Mouse (Mus musculus) urinary bladder, postnatal 4 days (tissue): ENCODE data around the gene Sohlh2.
"Not testable (repeated sequence)": the region's sequence is repeated elsewhere in the genome, so short reads cannot be mapped to it uniquely, and the experiment has no call there.

ENCODE experiments used
- DNase-seq, 2 experiments: peaks; one replicate each; pipeline ENCODE4 v3.0.0; 2021 to 2022; ENCODE audit warnings: low spot score in 2 of 2

The Sohlh2 gene

DNA sequence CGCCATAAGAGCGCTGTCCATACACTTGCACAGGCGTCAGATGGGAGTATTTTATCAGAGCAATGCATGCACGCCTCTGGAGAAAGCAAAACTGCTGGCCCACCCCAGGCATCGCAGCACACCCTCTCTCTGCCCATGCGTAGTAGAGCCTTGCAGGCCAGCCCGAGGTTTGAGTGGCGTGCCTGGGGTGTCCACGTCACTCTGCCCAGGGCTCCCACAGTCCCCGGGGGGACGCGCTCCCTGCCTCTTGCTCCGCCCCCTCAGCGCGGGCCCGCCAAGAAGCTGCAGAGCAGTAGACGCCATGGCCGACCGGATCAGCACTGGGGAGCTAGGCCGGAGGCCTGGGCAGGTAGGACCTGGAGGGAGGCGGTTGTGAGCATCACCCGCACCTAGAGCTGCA lies at the start of gene Sohlh2:
Sohlh2 (plus strand) TSS at position 263 of the 400 bp plus-strand sequence.
- DNase-seq = no peak

DNA sequence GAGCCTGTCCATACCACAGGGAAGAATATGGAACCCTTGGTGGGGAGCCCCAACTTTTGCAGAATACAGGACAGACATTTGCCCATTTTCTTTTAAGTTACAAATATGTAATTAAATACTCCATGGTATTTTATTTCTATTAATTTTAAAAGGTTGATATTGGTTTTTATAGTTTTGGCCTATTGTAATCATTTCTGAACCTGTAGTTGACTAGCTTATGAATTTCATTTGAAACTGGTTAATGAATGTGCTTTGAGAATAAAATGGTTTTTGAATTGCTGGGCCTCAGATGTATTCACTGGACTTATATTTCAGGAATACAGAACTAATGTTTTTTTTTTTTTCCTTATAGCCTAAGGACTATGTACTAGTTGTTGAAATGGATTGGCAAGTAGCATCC lies 44.8 kb upstream of the Sohlh2 start, which contains the start of gene Ccdc169:
Ccdc169 (plus strand) TSS at position 301 of the 400 bp plus-strand sequence.
- no peak for DNase-seq

DNA sequence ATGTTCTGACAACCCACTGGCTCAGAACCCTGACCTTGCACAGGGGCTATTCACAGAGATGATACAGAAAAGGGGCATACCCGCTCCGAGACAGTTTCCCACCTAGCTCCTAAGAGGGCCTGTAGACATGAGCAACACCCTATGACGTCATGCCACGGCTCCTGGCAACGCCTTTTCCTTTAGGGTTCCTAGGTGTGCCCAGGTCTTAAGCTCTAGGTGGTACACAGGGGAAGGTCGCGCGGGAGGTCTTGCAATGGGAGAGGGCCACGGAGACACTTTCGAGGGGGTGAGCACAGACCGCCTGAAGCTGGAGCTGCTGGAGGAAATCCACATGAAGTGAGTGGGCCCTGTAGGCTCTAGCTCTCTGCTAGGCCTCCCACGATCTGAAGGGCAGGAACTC lies 42.0 kb upstream of the Sohlh2 start:
- DNase-seq = no peak

DNA sequence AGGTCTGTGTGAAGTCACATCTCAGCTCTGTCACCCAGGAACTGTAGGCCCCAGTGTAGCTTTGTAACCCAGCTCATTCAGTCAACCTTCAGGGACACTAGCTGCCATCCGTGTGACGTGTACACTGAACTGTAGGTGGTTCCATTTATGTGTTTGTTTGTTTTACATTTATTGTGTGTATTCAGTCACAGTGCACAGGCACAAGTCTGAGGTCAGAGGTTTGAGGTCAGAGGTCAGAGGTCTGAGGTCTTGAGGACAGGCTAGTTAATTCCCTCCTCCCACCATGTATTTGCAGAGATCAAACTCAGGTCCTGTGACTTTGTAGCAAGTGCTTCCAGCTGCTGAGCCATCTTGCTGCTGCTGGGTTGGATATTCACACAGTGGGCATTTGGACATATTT lies 40.4 kb upstream of the Sohlh2 start:
- DNase-seq = no peak

DNA sequence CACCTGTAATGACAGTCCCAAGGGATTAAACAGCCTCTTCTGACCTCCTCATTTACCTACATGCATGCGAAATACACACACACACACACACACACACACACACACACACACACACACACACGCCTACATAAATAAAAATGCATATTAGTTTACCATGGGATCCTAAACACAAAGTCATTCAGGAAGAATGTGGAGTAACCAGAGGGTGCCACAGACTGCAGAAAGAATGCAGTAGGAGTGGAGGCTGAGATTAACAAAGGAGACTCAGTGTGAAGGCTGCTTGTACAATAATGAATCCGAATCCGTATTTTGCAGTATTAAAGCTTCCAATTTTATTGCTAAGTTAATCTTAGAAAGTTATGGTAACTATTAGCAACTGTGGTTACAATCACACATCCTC lies 36.9 kb upstream of the Sohlh2 start:
- DNase-seq = no peak

DNA sequence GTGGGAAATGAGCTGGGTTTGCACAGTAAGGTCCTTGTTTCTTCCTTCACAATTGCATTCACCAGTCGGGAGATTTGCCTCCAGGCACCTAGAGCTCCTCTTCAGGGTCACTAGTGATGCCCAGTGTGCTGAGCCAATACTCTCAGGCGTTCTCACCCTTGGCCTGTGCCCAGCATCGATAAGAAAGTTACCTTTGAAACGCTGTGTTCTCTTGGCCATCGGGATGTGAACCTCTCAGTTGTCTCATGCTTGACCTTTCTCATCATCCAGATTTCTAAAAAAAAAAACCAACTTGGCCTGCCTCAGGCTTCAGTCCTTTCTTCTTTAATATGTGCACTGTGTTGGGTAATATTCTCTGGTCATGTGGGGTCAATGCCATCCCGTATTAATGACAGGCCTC lies 35.4 kb upstream of the Sohlh2 start:
- no peak for DNase-seq

DNA sequence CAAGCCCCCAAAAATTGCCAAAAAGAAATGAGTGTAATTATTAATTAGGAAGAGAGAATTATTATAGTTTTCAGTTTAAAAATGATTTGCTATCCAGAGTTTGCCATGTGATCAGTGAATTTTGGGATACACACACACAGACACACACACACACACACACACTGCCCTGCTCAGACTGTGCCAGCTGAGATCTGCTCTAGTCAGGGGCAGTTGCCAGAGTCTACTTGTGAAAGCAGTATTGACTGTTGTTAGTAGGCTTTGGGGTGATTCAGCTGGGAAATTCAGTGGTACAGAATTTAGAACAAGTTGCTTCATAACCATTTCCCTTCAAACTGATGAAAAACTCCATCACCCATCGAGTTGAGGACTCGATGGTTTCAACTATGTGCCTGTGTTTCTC lies 34.7 kb upstream of the Sohlh2 start:
- no peak for DNase-seq

DNA sequence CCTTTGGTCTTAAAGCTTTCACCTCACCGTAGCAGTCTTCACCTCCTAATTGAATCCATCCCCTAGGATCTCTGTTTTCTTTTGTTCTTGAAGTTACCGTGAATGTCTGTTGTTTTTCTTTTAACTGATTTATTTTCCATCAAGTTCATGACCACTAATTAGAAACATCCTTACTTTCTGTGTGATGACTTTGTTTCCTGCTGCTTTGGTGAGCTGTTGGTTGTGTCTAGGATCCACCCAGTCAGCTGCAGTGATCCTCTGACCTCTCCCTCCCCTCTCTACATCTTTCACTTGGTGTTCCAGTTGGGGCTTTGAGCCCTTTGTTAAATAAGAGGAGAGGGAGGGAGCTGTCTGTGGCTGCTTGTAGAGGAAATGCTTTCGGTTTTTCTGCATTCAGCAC lies 33.7 kb upstream of the Sohlh2 start:
- DNase-seq = no peak

DNA sequence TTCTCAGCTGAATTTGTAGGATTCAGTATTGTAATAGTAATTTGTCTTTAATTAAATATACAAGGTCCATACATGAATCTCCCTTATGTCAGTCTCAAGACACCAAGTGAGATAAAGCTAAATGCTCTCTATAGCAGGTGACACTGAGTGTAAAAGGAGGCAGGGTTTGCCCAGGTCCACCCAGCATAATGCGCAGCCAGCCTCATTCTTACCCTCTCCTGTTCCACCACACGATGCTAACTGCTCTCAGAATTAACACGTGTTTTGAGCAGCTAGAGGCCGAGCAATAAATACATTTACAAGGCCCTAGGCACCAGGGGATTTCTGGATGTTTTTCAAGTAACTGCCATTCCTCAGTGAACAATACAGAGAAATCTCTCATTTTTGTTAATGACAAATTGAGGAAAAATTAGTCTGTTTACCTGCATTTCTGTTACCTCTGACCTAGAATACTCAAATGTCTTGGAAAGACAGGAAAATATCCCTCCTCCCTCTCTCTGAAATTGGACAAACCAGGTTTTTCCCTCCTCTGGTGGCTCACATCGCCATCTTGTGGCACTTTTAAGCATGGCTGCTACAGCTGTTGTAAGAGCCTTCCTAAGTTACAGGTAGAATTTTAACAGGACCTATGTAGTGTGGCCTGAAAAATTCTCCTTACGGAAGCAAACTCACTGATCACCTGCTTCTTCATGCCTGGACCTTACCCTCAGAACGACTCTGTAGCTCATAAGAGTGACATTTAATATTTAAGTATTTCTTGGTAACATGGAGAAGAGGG lies 30.0 kb upstream of the Sohlh2 start:
- DNase-seq = peak in 1 of 2 experiments; percentile 24

DNA sequence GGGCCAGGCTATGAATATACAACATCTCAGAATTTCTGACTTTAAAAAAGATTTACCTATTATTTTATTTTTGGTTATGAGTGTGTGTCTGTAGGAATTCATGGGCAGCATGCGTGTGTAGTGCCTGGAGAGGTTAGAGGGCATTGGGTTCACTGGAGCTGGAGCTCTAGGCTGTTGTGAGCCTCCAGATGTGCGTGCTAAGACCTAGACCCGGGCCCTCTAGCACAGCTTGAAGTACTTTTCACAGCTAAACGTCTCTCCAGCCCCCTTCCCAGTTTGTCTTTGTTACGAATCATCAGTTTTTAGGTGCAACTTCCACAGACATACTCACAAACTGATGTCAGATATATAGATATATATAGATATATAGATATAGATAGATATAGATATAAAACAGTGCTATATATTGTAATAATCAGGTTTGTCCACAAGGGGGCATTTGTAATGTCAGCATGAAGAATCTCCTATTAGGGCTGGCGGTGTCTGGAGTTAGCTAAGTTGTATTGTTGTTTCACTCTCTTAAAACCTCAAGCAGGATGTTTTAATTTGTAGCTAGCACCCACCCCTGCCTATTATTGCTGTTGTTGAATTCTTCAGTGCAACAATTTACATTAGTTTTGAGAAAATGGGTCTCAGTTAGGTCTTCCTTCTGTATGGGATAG lies 29.0 kb upstream of the Sohlh2 start:
- no peak for DNase-seq

DNA sequence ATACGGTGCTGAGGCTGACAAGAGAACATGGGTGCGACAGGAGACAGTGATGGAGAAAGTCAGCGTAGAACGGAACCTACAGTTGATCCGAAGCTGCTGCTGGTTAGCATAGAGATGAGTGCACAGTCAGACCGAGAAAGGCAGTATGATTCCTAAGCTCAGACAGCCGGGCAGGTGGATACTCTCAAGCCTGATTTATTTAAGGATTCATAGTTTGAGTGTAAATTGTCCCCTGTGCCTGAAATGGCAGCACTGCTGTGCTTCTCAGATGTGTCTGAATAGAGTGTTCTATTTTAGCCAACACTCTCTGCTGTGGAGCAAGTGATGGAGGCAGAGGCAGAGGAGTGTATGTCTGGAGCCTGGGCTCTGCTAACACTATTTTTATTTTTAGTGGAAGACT lies 27.7 kb upstream of the Sohlh2 start:
- DNase-seq = no peak

DNA sequence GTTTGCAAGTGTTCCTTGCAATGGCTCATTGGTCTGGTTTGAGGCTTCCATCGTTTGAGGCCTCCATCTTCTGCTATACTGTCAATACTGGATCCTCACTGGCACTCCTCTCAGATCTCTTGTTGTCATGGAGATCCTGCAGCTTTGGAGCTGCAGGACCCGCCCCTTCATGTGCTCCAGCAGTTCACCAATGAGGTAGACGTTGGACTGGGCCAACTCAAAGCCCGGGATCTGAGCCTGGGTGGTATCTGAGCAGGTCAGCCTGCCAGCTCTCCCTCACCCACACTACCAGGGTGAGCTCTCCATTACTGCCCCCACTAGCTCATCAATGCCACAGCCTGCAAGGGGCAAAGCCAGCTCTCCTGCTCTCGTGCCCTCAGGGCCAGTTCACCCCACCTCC lies 24.4 kb upstream of the Sohlh2 start:
- no peak for DNase-seq

DNA sequence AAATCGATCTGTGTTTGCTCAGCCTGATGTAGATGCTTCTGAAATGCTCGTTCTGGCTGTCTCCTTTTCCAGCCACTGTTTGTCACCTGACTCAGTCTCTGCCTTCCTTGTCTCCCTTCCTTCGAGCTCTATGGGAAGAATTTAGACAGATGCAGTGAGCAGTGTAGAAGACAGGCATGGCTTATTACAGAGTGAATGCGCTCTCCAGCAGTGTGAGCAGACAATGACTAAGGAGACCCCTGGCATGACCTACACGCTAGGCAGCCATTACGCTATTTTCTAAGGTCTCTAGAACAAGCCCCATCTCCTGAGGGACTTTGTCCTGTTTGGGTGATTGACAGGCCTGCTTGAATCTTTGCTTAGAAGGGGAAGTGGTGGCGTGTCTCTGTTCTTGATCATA lies 20.7 kb upstream of the Sohlh2 start:
- no peak for DNase-seq

DNA sequence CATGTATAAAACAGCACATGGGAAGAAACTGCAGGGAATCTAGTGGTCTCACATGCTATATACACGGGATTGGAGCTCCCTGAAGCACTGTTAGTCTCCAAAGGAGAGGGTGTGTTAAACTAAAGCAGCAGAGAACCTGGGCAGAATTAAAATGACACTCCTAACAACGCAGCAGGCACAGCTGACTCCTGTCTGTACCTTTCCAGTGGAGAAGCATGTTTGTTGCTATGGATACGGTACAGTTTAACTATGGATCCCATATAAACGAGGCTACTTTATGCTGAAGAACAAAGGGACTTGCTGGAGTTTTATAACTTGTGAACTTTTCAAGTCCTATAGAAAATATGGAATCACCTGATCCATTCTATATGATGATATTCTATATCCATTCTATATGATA lies 18.3 kb upstream of the Sohlh2 start:
- no peak for DNase-seq

DNA sequence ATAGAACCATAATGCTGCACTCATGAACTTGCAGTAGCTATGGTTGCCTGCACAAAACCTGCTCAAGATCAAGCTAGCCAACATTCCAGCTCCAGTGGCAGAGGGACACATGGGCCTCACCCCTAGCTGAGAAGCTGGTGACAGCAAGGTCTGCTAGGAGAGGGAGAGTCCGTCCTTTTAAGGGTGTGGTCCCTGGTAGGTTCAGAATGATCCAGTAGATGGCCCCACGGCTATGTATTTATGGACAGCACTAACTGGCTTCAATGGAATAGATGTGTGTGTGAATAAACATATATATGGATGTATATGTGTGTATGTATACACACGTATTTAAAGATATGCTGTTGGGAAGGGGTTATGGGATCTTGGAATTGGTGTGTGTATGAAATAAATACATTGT lies 9.3 kb upstream of the Sohlh2 start:
- DNase-seq = no peak

DNA sequence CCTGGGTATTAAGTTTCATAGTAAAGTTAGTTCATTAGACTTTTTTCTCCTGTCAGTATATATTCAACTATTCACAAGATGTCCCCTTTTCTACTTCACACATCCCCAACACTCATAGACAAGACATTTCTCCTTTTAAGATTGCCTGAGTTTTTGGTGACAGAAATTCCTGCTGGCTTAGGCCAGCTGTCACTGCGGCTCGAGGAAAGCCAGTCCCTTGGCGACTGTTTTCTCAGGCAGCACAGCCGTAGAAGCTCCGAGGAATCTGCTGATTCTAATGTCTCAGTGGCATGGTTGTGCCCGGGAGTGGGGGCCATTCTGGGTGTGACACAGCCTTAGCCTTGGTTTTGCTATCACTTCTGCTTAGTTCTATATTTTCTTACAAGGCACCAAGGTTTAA lies 4.6 kb upstream of the Sohlh2 start:
- DNase-seq = no peak

DNA sequence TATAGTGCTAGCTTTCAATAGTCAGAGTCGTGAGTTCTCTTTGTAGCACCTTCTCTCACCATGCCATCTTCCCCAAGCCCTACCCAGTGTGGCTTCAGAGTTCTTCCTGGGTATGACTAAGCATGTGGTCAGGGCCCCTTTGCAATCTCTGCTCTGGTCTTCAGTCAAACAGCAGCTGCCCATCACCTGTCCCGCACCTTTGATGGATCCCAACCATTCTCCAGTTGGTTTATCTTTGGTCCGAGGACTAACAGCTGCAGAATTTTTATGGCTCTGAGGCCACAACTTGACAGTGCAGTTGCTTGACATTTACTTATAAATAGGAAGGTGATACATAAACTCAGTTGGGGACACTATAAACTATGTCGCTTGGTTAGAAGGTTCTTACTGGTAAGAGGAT lies 9.8 kb downstream of the Sohlh2 start:
- DNase-seq = no peak

DNA sequence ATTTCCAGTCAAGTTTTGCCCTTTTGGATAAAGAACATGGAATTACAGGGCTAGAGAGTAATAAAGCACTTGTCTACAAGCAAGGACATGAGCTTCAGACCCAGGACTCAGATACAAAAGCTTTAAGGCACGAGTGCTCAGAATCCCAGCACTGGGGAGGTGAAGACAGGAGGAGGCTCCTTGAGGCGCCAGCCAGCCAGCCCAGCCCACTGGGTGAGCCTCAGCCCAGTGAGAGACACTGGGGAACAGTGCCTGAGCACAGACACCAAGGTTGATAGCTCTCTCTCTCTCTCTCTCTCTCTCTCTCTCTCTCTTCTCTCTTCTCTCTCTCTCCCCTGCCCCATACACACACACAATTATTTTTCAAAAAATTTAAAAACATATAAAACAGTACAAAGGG lies 11.5 kb downstream of the Sohlh2 start:
- no peak for DNase-seq

DNA sequence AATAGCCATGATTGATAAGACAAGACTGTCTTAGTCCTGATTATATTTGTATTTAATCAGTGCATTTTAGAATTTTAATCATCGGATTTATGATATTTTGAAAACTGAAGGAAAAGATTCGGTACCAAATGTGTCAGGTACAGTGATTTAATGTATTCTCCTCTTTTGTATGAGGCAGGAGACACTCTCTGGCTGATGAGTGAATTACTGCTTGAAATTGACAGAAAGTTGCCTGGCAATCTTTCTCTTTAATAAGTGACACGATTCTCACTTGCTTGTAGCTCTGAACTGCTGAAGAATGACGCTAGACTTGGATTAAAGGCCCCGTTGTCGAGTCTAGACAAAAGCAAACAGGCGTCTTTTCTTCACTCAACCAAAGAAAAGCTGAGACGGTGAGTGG lies 13.0 kb downstream of the Sohlh2 start:
- DNase-seq = no peak

DNA sequence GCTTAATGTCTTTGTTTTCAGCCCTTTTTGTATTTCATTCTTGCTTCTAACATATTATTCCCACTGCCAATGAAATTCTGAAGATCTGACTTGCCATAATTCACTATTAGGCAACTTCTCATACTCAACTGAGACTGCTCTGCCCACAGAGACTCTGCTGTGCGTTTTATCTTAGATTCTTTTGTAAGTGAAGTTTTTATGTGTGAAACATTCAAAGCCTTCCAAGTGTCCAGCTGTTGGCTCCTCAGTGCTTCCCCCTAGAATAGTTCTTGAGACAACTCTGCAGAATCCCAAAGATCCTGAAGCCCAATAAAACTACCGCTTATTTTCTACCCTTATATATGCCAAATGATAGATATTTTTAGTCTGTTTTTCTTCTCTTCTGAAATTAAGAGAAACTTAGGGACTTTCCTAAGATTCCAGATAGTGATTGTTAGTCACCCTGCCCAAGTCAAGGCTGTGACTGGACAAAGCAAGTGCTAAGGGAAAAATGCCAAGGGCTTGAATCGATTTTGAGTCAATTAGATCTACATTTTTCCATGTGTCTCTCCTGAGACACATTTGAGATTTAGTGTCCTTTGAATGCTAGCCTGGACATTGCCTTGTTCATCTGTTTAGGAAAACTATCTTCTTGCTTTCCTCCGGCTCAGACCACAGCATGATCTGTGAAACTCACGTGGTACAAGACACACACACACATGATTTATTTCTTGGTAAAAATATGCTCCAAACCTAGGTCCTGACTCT lies 13.9 kb downstream of the Sohlh2 start:
- no peak for DNase-seq

DNA sequence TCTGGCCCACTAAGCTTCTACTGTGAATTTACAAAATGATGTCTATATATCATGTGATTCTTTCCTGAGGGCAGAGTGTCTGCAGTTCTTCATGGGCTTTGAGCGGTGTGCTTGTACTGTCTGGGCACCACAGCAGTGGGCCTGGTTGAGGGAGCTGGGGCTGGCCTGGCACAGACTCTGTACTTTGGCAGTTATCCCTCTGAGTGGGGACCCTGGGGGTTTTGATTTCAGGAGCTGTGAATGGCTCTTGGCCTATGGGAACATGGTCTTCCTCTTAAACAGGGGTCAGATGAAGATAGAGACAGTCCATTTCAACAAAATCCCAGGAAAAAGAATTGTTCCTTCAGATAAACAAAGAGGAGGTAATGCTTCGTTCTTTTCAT lies 14.5 kb downstream of the Sohlh2 start:
- no peak for DNase-seq

DNA sequence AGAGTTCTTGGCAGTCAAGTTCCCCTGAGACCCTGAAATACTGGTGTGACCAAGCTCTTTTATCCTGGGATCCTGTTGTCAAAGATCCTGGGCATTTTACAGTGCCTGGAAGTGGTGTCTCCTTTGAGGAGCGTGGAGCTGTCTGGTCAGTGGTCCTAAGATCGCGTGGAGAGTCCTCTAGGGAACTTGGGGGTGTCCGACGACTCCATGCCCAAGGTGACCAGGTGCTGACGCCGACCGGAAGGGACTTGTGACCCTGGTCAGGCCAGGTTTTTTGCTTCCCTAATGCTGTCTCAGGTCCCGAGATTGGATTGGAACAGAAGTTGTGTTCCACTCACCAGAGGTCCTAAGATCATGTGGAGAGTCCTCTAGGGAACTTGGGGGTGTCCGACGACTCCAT lies 21.8 kb downstream of the Sohlh2 start:
- DNase-seq = not testable (repeated sequence)

DNA sequence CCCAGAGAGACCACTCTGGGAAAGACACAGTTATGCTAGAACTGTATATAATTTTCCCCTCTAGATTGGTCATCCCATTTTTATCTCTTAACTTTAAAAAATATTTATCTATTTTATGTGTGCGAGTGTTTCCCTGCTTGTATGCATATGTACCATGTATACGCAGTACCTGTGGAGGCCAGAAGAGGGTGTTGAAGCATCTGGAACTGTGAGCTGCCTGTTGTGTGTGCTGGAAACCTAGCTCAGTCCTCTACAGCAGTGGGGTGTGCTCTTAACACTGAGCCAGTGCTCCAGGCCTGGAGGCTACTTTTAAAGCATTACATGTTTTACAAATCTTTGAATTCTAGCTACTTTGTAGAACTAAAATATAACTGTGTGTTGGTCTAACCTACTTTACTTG lies 24.6 kb downstream of the Sohlh2 start:
- no peak for DNase-seq
